Mouse (Mus musculus) lung, adult 10 weeks (tissue): Measurements from ENCODE around the gene Epha2. TPM values are rescaled to one million over a fixed set of nuclear protein-coding genes. Genes with fewer than 3 reads are reported as not detected.

ENCODE experiments used
- polyA plus RNA-seq: library from polyadenylated mRNA; stranded (reverse); fragments of 350-450 nt; fragmentation: Illumina TruSeq; extraction: RNeasy Lipid Tissue Mini Kit (QIAGEN cat#74804); gene quantifications from one replicate; pipeline ENCODE4 v1.2.3, GENCODE M21; 2014; ENCODE audit warnings: low read depth, low replicate concordance; ENCODE audit not compliant: insufficient read depth

Gene Epha2
- polyA plus RNA-seq: 17.4 TPM

DNA sequence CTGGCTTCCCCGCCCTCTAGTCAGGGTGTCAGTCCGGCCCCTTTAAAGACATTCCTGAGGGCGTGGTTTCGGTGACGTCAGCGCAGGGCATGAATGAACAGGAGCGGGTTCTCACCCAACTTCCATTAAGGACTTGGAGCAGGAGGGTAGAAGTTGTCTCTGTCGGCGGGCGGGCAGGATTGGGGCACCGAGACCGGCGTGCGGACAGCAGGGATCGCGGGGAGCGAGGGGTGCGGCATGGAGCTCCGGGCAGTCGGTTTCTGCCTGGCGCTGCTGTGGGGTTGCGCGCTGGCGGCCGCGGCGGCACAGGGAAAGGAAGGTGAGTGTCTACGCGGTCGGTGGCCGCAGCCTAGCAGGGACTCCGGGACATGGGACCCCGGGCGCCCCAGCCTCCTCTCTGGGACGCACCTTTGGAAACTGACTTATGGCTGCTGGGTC is at the start of gene Epha2:
Epha2 (plus strand) TSS at position 125 of the 438 bp plus-strand sequence.

DNA sequence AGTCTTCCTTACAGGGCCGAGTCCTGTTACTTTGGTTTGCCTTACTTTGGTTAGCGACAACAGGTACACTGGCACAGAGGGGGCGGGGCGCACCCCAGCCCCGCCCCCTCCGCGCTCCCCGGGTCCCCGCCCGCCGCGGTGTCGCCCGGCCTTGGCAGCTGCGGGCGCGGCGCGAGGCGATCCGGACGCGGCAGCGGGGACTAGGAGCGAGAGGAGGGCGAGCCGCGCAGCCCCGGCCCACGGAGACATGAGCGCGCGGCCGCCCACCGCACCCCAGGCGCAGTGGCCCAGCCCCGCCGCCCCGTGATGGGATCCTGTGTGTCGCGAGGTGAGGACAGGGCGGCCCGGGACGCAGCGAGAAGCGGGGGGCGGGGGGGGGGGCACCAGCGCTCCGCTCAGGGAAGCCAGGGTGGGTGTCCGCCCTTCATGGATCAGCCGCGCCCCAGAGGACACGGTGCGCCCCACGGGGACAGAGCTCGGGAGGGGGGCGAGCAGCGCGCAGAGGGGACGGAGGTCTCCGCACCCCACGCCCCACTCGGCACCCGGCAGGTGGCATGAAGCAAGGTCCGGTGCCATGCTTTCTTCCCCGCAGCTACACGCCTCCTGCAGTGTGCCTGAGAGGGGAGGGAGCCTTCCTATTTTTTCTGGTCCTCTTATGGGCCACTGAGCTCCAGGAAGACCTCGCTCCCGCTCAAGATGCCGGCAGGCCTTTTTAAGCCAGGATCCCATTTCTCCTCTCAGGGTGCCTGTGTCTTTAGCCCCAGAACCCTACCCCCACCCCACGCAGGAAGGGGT is 67.2 kb downstream of the Epha2 start, which contains the start of gene Fam131c:
Fam131c (plus strand) TSS at position 224 of the 795 bp plus-strand sequence.

Other genes with a start within 250 kb of the Epha2 start
- 5.1 TPM for gene Crocc, start 240.7 kb upstream of the Epha2 start, polyA plus RNA-seq
- 54.8 TPM for gene Necap2, start 222.9 kb upstream of the Epha2 start, polyA plus RNA-seq
- gene Spata21, start 212.9 kb upstream of the Epha2 start, polyA plus RNA-seq: not detected
- 56.3 TPM for gene Szrd1, start 161.5 kb upstream of the Epha2 start, polyA plus RNA-seq
- gene Fbxo42, start 153.3 kb upstream of the Epha2 start, polyA plus RNA-seq: 4.7 TPM
- 0.23 TPM for gene Rsg1, start 87.3 kb upstream of the Epha2 start, polyA plus RNA-seq
- 5.1 TPM for gene Arhgef19, start 61.7 kb upstream of the Epha2 start, polyA plus RNA-seq
- 0.87 TPM for gene Fam131c, start 67.0 kb downstream of the Epha2 start, polyA plus RNA-seq
- gene Clcnka, start 97.5 kb downstream of the Epha2 start, polyA plus RNA-seq: not detected
- not detected for gene Clcnkb, start 114.8 kb downstream of the Epha2 start, polyA plus RNA-seq
- gene Hspb7, start 119.5 kb downstream of the Epha2 start, polyA plus RNA-seq: 11.0 TPM
- gene Srarp, start 134.9 kb downstream of the Epha2 start, polyA plus RNA-seq: not detected
- 12.2 TPM for gene Zbtb17, start 143.4 kb downstream of the Epha2 start, polyA plus RNA-seq
- gene Spen, start 237.4 kb downstream of the Epha2 start, polyA plus RNA-seq: 2.8 TPM